Mouse (Mus musculus): Measurements from ENCODE around the gene Ubac2. TPM values are rescaled to one million over a fixed set of nuclear protein-coding genes. Genes with fewer than 3 reads are reported as not detected.

Gene Ubac2
- total RNA-seq, 1 experiment, result 41.5 TPM

- Histone ChIP-seq H3K4me3 (ENCODE audit: insufficient read depth in 1 of 2, low read depth in 1 of 2, low read length in 2 of 2, poor library complexity in 1 of 2, severe bottlenecking in 1 of 2) (no peak overlapping the region), H3K36me3 (ENCODE audit: control insufficient read depth, insufficient read depth, low read length, poor library complexity, severe bottlenecking) (peaks cover 5% of the 10 kb centered on the region; the same call in 1 of the 2 replicates), H3K9ac (ENCODE audit: insufficient read depth, low read depth, low read length, poor library complexity, severe bottlenecking) (no peak overlapping the region), H3K27ac (ENCODE audit: insufficient read depth, low read depth, low read length, poor library complexity, severe bottlenecking) (no peak overlapping the region), H3K9me3 (ENCODE audit: control insufficient read depth, insufficient read depth, low read depth, low read length) (no peaks in the 10 kb centered on the region), H3K4me1 (ENCODE audit: control insufficient read depth in 2 of 2, insufficient read depth in 2 of 2, low read length in 2 of 2, poor library complexity in 1 of 2) (0 out of 4 replicates have a peak, but pooled peaks cover 0 to 2% of the 10 kb centered on the region in 2 experiments)
- no peak for DNase-seq (ENCODE audit: low read depth, low spot score)
- TF ChIP-seq MAFK (IDR thresholded peaks at IDR 0.05; ENCODE audit: insufficient read depth, low read depth, low read length) (no peak), ZC3H11A (IDR thresholded peaks at IDR 0.05; ENCODE audit: borderline replicate concordance, low read depth, low read length) (no peak)
- in situ Hi-C loops (cut with MboI; ENCODE audit: low sequenced_read_pairs in 2 of 2, unreplicated experiment in 2 of 2), result no loop called here
Observed at GRCm38 (mm10) chr14:121958751-121959537, 80.5 kb downstream of the Ubac2 start.

- no peak overlapping the region for H3K27ac ChIP-seq (ENCODE audit: insufficient read depth, low read depth, low read length, poor library complexity, severe bottlenecking)
- TF ChIP-seq HCFC1 (IDR thresholded peaks at IDR 0.05; ENCODE audit: borderline replicate concordance, insufficient read depth, low read length), result no peak
- no peak overlapping the region for H3K4me3 ChIP-seq (ENCODE audit: insufficient read depth in 1 of 2, low read depth in 1 of 2, low read length in 2 of 2, poor library complexity in 1 of 2, severe bottlenecking in 1 of 2)
- no peak overlapping the region for H3K9ac ChIP-seq (ENCODE audit: insufficient read depth, low read depth, low read length, poor library complexity, severe bottlenecking)
- no peaks in the 10 kb centered on the region; the same call in 1 of the 2 replicates for H3K36me3 ChIP-seq (ENCODE audit: control insufficient read depth, insufficient read depth, low read length, poor library complexity, severe bottlenecking)
- in situ Hi-C loops (cut with MboI; ENCODE audit: low sequenced_read_pairs in 2 of 2, unreplicated experiment in 2 of 2), result no loop called here
- no peaks in the 10 kb centered on the region for H3K9me3 ChIP-seq (ENCODE audit: control insufficient read depth, insufficient read depth, low read depth, low read length)
- no peak for DNase-seq (ENCODE audit: low read depth, low spot score)
- 0 out of 4 replicates have a peak, but pooled peaks cover 0 to 2% of the 10 kb centered on the region in 2 experiments for H3K4me1 ChIP-seq (ENCODE audit: control insufficient read depth in 2 of 2, insufficient read depth in 2 of 2, low read length in 2 of 2, poor library complexity in 1 of 2)
Observed at GRCm38 (mm10) chr14:121959538-121959980, 81.1 kb downstream of the Ubac2 start.

GRCm38 (mm10) chr14:121960031-121960430 lies 81.6 kb downstream of the Ubac2 start:
- Histone ChIP-seq H3K27ac (ENCODE audit: insufficient read depth, low read depth, low read length, poor library complexity, severe bottlenecking) (no peak overlapping the region), H3K9me3 (ENCODE audit: control insufficient read depth, insufficient read depth, low read depth, low read length) (no peaks in the 10 kb centered on the region), H3K4me3 (ENCODE audit: insufficient read depth in 1 of 2, low read depth in 1 of 2, low read length in 2 of 2, poor library complexity in 1 of 2, severe bottlenecking in 1 of 2) (no peak overlapping the region), H3K4me1 (ENCODE audit: control insufficient read depth in 2 of 2, insufficient read depth in 2 of 2, low read length in 2 of 2, poor library complexity in 1 of 2) (0 out of 4 replicates have a peak, but pooled peaks cover 0 to 2% of the 10 kb centered on the region in 2 experiments), H3K9ac (ENCODE audit: insufficient read depth, low read depth, low read length, poor library complexity, severe bottlenecking) (no peak overlapping the region), H3K36me3 (ENCODE audit: control insufficient read depth, insufficient read depth, low read length, poor library complexity, severe bottlenecking) (no peaks in the 10 kb centered on the region)
- in situ Hi-C loops (cut with MboI; ENCODE audit: low sequenced_read_pairs in 2 of 2, unreplicated experiment in 2 of 2), result no loop called here
- no peak for DNase-seq (ENCODE audit: low read depth, low spot score)
- TF ChIP-seq ZC3H11A (IDR thresholded peaks at IDR 0.05; ENCODE audit: borderline replicate concordance, low read depth, low read length), result no peak
- no peak for TF ChIP-seq CHD2 (IDR thresholded peaks at IDR 0.05; ENCODE audit: low read depth, low read length)
- no peak for TF ChIP-seq HCFC1 (IDR thresholded peaks at IDR 0.05; ENCODE audit: borderline replicate concordance, insufficient read depth, low read length)
- no peak for TF ChIP-seq MAFK (IDR thresholded peaks at IDR 0.05; ENCODE audit: insufficient read depth, low read depth, low read length)
- TF ChIP-seq ZNF384 (IDR thresholded peaks at IDR 0.05; ENCODE audit: low read depth, low read length), result no peak

DNA sequence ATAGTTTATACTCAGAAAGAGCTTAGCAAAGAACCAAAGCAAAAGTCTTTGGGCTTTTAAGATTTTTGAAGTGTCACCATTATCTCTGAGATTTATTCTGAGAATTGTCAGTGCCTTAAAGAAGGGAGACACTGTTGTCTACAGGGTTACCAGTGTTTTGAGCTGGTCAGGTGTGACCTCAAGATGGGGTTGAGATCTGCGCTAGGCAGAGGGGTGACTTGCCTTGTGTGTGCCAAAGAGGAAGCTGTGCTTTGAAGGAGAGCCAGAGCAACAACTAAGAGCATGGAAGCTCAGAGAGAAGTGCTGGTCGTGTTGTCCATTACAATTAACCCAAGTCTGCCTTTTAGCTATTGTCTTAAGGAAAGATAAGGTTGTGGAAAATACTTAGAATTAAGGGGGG lies 82.1 kb downstream of the Ubac2 start:
- Histone ChIP-seq H3K9me3 (ENCODE audit: control insufficient read depth, insufficient read depth, low read depth, low read length) (no peaks in the 10 kb centered on the region), H3K4me1 (ENCODE audit: control insufficient read depth in 2 of 2, insufficient read depth in 2 of 2, low read length in 2 of 2, poor library complexity in 1 of 2) (0 out of 4 replicates have a peak, but pooled peaks cover 0 to 2% of the 10 kb centered on the region in 2 experiments), H3K9ac (ENCODE audit: insufficient read depth, low read depth, low read length, poor library complexity, severe bottlenecking) (no peak overlapping the region), H3K36me3 (ENCODE audit: control insufficient read depth, insufficient read depth, low read length, poor library complexity, severe bottlenecking) (no peaks in the 10 kb centered on the region), H3K27ac (ENCODE audit: insufficient read depth, low read depth, low read length, poor library complexity, severe bottlenecking) (no peak overlapping the region), H3K4me3 (ENCODE audit: insufficient read depth in 1 of 2, low read depth in 1 of 2, low read length in 2 of 2, poor library complexity in 1 of 2, severe bottlenecking in 1 of 2) (no peak overlapping the region)
- no peak for DNase-seq (ENCODE audit: low read depth, low spot score)
- TF ChIP-seq HCFC1 (IDR thresholded peaks at IDR 0.05; ENCODE audit: borderline replicate concordance, insufficient read depth, low read length) (no peak), ZNF384 (IDR thresholded peaks at IDR 0.05; ENCODE audit: low read depth, low read length) (no peak), MAFK (IDR thresholded peaks at IDR 0.05; ENCODE audit: insufficient read depth, low read depth, low read length) (no peak), ZC3H11A (IDR thresholded peaks at IDR 0.05; ENCODE audit: borderline replicate concordance, low read depth, low read length) (no peak), CHD2 (IDR thresholded peaks at IDR 0.05; ENCODE audit: low read depth, low read length) (no peak)
- in situ Hi-C loops (cut with MboI; ENCODE audit: low sequenced_read_pairs in 2 of 2, unreplicated experiment in 2 of 2), result no loop called here

All from ES-E14 (cell line).